Mouse (Mus musculus): ENCODE measurements around the gene Gm28036. TPM values are rescaled to one million over a fixed set of nuclear protein-coding genes. Genes with fewer than 3 reads are reported as not detected.

Gm28036 gene
- total RNA-seq, 2 experiments from 2014 or later: 21.3 to 24.4 TPM

Other genes with a start within 250 kb of the Gm28036 start
- 10 to 100 TPM; 60.8 to 74.1 TPM for gene Uqcc1, start 196.8 kb downstream of the Gm28036 start, total RNA-seq (2021)
- not detected for gene Gm15557, start 186.4 kb downstream of the Gm28036 start, total RNA-seq (2021)
- under 1 TPM in 1 of 2 experiments, not detected in 1; 0.10 TPM for gene Gdf5, start 181.7 kb downstream of the Gm28036 start, total RNA-seq (2021)
- 10 to 100 TPM; 14.3 to 18.9 TPM for gene Cep250, start 170.6 kb downstream of the Gm28036 start, total RNA-seq (2021)
- 1 to 10 TPM; 1.8 to 2.6 TPM for gene 6430550D23Rik, start 119.1 kb downstream of the Gm28036 start, total RNA-seq (2021)
- 100 to 1,000 TPM; 174 to 223 TPM for gene Ergic3, start 119.0 kb downstream of the Gm28036 start, total RNA-seq (2021)
- not detected for gene Fer1l4, start 74.1 kb downstream of the Gm28036 start, total RNA-seq (2021)
- gene Spag4, start 61.9 kb downstream of the Gm28036 start, total RNA-seq (2021): 1 to 10 TPM; 3.9 to 4.2 TPM
- gene Cpne1, start 15.1 kb downstream of the Gm28036 start, total RNA-seq (2021): 10 to 100 TPM; 26.8 to 30.4 TPM
- gene Rbm12, start 15.1 kb downstream of the Gm28036 start, total RNA-seq (2021): 10 to 100 TPM; 28.9 to 30.6 TPM
- gene Romo1, start 16.9 kb upstream of the Gm28036 start, total RNA-seq (2021): 100 to 1,000 TPM; 156 to 190 TPM
- gene Nfs1, start 17.1 kb upstream of the Gm28036 start, total RNA-seq (2021): 10 to 100 TPM; 45.6 to 47.4 TPM
- gene Rbm39, start 53.1 kb upstream of the Gm28036 start, total RNA-seq (2021): 100 to 1,000 TPM; 275 to 354 TPM
- 10 to 100 TPM; 80.3 to 82.7 TPM for gene Phf20, start 69.4 kb upstream of the Gm28036 start, total RNA-seq (2021)
- 1 to 10 TPM; 4.3 to 4.6 TPM for gene Cnbd2, start 185.2 kb upstream of the Gm28036 start, total RNA-seq (2021)
- gene Scand1, start 185.6 kb upstream of the Gm28036 start, total RNA-seq (2021): 100 to 1,000 TPM in 1 of 2 experiments, 10 to 100 TPM in 1; 99.6 to 114 TPM

Data from layer of hippocampus, postnatal 25 days (tissue).